Mouse (Mus musculus) thymus, adult 18-20 months (tissue): ENCODE measurements at regions not wholly inside any gene's neighbourhood (a gene's known extent, or its start where the extent isn't known, plus 50 kb on each side); places are given as distances from the start of the nearest gene placed in this dataset.

Experiments used
- DNase-seq, 2 experiments: peaks; one replicate each; pipeline ENCODE4 v3.0.0; 2022; ENCODE audit warnings: mixed read lengths in 2 of 2

DNA sequence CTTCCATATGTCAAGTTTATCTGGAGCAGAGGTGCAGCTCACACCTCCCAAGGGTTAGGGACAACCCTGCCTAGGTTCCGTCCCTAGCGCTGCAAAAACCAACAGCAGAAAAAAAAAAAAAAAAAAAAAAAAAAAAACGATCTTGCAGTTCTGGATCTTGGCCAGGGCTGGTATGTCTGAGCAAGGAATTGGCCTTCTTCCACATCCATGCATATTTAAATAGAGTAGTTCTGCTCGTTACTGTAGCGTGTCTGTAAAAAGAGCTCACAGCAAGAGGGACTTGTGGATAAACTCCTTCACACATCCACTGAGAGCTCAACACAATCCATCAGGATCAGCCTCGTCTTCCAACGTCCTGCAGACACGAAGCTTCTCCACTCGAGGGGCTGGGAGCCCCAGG is 639.4 kb upstream of the Adam5 start:
- no peak for DNase-seq

- no peak for DNase-seq
Observed at GRCm38 (mm10) chr8:25462492-25462891, 638.3 kb upstream of the Adam5 start.

GRCm38 (mm10) chr8:25455644-25456043 is 631.5 kb upstream of the Adam5 start:
- DNase-seq: no peak

- no peak for DNase-seq
Observed at GRCm38 (mm10) chr8:25454972-25455371, 630.8 kb upstream of the Adam5 start.

GRCm38 (mm10) chr8:25453826-25454225 is 629.7 kb upstream of the Adam5 start:
- DNase-seq: no peak

DNA sequence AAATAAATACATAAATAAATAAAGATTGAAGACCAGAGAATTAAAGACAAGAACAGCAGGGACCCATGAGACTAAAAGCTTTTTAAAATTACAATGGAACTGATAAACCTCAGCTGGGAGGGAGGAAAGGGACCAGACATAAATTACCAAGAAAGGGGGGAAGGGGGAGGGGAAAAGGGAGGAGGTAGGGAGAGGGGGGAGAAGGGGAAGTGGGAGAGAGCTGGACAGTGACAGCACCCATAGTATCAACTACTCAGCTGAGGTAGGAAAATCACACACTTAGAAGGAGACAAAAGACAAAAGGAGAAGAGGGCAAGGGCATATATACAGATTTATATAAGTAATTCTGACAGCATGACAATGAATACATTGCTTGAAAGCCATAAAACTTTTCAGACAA is 626.4 kb upstream of the Adam5 start:
- no peak for DNase-seq

- DNase-seq: no peak
Observed at GRCm38 (mm10) chr8:25449590-25449989, 625.4 kb upstream of the Adam5 start.

DNA sequence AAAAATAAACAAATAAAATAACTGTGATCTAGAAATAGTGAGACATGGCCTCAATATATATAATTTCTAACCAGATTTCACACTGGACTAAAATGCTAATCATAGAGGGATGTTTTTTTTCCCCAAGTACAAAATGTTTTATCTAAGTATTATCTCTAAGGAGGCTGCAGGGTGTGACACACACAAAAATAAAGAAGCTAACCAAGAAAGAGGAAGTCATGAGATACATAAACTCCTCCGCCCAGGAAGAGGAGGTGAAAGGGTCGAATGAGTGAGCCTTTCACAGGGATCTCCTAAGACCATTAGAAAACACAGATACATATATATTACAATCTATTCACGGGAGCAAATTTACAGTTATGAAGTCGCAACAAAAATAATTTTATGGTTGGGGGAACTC is 623.7 kb upstream of the Adam5 start:
- no peak for DNase-seq

GRCm38 (mm10) chr8:25445968-25446367 is 621.8 kb upstream of the Adam5 start:
- DNase-seq: no peak

- no peak for DNase-seq
Observed at GRCm38 (mm10) chr8:25445054-25445453, 620.9 kb upstream of the Adam5 start.

DNA sequence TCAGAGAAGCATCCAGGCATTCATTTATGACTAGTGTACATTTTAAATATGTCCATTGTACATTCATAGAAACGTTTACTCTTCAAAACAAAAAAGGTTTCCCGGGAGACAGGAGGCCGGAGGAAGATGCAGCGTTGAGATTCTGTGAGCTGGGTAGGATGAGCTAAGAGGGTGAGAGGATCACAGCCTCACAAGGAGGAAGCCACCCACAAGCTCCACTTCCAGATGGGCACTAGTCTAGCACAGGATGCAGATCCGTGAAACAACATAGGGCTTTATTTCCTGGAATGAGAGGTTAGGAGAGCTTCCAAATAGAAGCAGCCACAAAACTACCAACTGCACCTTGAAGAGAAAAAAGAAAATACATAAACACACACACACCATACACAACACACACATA is 619.4 kb upstream of the Adam5 start:
- no peak for DNase-seq

DNA sequence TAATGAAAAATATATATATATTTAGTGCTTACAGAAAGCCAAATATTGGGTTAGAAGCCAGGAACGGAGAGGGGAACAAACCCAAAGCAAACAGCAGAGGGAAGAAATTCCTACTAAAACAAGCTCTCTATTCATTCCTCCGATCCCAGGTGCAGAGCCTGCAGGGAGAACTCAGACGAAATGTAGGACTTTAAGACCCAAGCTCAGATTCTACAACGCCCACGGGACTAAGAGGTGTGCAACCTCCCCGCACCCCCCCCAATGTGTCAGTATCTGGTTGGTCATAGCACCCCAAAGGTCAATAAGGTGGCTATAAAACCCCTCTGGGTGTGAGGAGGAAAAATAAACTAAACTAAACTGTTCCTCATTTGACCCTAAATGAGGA is 616.9 kb upstream of the Adam5 start:
- DNase-seq: no peak

DNA sequence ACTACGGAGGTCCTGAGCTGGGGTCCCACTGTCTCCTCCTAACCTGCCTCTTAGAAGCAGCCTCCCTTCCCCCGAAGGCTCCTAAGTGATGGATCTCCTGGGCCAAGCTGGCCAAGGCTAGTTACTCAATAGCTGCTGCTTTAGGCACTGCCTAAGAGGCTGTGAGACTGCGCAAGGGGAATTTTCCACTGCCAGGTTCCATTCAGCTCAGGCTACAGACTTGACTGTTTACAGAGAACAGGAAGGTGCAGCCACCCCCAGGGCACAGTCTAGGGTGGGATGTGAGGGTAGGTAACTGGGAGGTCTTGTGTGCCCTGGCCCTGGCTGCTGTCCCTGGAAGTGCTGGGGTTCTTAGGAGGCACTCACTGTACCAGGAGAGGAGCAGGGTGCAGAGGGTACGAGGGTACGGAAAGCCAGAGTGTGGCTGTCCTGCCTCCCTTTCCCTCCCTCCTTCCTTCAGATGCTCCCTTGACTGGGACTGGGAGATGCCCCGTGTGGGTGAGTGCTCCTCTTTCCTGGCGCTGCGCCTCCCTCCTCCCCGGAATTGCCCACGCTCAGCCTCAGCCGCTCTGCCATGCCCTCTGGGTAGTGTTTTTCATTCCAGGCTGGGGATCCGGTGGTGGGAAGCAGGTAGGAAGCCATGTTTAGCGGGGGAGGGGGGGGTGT is 616.4 kb upstream of the Adam5 start:
- peak; percentile 5 to 6 for DNase-seq

GRCm38 (mm10) chr8:25439971-25440370 is 615.8 kb upstream of the Adam5 start:
- no peak for DNase-seq

- no peak for DNase-seq
Observed at GRCm38 (mm10) chr8:25438021-25438620, 614.0 kb upstream of the Adam5 start.

GRCm38 (mm10) chr8:25437178-25437577 is 613.0 kb upstream of the Adam5 start:
- no peak for DNase-seq

DNA sequence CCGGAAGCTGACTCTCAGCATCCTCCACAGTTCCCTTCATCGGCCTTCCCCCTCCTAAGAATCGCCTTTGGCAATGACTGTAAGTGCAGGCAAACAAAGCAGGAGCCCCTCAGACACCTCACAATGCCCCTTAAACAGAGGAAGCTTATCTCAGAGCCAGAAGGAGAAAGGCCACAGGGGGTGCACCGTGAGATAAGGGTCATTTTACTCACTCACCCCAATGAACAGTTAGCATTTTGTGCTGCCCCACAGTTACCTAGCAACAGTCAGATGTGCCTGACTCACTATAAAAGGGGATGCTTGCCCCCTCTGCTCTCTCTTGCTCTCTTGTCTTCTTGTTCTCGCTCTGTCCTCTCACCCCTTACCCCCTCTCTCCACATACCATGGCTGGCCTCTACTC is 606.4 kb upstream of the Adam5 start:
- DNase-seq: no peak

GRCm38 (mm10) chr8:25429846-25430482 is 605.8 kb upstream of the Adam5 start:
- no peak for DNase-seq

DNA sequence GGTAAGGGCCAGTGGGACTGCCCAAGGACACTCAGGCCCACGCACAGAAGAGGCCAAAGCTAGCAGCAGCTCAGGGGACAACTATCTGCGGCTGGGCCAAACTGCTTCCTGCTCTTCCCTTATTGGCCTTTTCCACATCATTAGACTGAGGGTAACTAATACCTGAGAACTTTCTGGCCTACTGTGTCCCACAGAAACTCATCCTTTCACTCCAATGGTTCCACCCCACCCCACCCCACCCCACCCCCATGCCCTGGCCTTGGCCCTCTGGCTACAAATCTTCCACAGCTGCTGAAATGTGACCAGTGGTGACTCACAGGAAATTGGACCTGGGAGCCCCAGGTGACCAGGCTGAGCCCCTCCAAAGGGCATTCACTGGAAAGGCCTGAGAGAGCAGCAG is 604.6 kb upstream of the Adam5 start:
- no peak for DNase-seq

- no peak for DNase-seq
Observed at GRCm38 (mm10) chr8:25426207-25426606, 602.0 kb upstream of the Adam5 start.

DNA sequence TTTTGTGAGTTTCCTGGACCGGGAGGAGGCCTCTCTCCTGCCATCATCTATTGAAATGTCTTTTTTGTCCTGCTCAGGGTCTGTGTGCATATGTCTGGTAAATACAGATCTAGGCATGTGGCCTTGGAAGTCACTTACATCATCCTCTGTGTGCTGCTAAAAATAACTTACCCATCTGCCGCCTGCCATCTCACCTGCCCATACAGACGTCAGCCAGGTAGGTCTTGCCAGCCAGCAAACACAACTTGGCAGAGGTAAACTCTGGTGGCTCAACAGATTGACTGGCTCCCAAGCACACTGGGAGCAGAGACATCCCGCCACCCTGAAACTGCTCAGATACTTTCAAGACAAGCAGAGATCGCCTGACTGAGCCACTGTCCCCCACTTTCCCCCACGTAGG is 597.3 kb upstream of the Adam5 start:
- no peak for DNase-seq

DNA sequence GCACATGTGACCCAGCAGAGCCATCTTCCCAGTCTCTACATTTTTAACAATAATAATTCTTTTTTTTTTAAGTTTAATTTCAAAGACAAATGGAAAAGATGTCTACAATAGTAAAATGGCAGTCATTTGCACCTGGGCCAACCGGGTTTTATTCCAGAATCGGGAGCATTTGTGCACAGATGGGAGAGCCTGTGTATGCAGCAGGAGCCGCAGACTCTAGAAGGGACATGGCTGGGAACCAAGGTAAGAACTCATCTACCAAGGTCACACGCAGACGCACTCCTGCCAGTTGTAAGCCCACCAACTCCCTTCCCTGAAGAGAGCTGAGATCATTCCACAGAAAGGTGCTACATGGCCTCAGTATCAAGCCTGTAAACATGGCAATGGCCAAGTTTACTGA is 586.4 kb upstream of the Adam5 start:
- DNase-seq: no peak

DNA sequence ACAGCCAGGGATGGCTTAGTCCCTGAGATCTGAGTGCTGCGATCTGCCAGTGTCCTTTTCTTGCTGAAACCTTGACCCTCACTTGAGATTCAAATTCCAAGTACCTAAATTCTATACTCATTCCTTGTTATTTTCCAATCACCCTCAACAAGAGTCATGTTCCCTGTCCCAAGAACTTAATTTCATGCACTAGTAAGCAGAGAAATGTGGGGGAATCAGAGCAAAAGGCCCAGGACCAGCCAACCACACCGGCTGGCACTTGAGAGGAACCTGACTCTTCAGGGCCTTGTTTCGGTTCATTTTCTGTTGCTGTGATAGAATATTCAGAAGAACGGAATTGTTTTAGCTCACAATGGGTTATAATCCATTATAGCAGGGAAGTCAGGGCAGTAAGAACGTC is 583.7 kb upstream of the Adam5 start:
- DNase-seq: no peak

DNA sequence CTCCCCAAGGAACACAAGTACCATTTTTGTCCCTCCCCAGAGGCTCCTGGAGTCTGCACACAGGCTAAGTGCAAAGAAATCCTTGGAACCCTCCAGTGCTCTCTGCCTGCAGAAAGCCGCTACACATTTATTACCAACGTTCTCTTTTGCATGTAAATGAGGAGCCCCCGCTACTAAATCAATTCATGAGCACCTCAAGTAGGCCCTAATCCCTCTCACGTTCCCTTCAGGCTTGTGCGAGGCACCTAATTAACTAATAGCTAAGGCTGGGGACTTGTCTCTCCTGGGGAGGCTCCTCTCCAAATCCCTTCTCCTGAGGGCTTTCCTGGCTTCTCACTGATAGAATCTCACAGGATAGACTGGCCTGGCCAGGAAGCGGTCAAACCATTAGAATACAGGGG is 568.6 kb upstream of the Adam5 start:
- no peak for DNase-seq

DNA sequence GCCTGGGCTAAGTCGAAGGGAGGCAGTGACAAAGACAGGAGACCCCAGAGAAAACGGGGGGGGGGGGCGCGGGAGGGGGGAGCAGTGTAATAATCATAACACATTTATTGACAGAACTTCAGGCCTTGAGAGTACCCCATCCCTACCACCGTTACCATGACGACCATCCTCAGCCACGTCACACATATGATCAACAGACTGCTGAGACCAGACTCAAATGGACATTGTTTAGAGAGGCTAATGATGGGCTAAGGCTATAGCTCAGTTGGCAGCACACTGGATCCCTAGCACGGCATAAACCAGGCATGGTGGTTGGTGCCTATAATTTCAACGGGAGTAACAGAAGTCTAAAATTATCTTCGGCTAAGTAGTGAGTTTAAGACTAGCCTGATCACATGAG is 565.8 kb upstream of the Adam5 start:
- DNase-seq: no peak
